Mouse (Mus musculus): ENCODE measurements around the gene Akap7. TPM values are rescaled to one million over a fixed set of nuclear protein-coding genes. Genes with fewer than 3 reads are reported as not detected.
A peak's percentile ranks its signal among the peaks of the same experiment; 100 is the strongest.

Gene Akap7
- polyA plus RNA-seq, 1 experiment from 2014 or later: 20.7 TPM

- no peak overlapping the region for H3K9ac ChIP-seq
- H3K4me1 ChIP-seq: no peaks in the 10 kb centered on the region
- no peaks in the 10 kb centered on the region for H3K36me3 ChIP-seq (replicated peaks)
Measured at GRCm38 (mm10) chr10:25317665-25318064, 10.0 kb upstream of the Akap7 start.

GRCm38 (mm10) chr10:25313856-25314584 is 6.3 kb upstream of the Akap7 start:
- 7% methylated on average over 17 of the region's 17 CpGs for WGBS
- Histone ChIP-seq H3K27ac (no peak overlapping the region), H3K9me3 (no peaks in the 10 kb centered on the region), H3K27me3 (no peaks in the 10 kb centered on the region), H3K36me3 (replicated peaks) (no peaks in the 10 kb centered on the region), H3K4me3 (replicated peaks) (no peak overlapping the region), H3K4me1 (peaks cover 9% of the 10 kb centered on the region), H3K4me2 (peak overlapping the region; percentile 22), H3K9ac (no peak overlapping the region)
- ATAC-seq (ENCODE audit: low FRiP score): no peak

More at GRCm38 (mm10) chr10:25317665-25318064, 10.0 kb upstream of the Akap7 start:
- no peak overlapping the region for H3K4me2 ChIP-seq
- H3K4me3 ChIP-seq (replicated peaks): no peak overlapping the region
- H3K9me3 ChIP-seq: no peaks in the 10 kb centered on the region
- H3K27me3 ChIP-seq: no peaks in the 10 kb centered on the region
- no peak for ATAC-seq (ENCODE audit: low FRiP score)
- no peak overlapping the region for H3K27ac ChIP-seq

GRCm38 (mm10) chr10:25311554-25312212 is 4.0 kb upstream of the Akap7 start:
- Histone ChIP-seq H3K27ac (0 out of 2 replicates have a peak overlapping the region, but pooled peaks have one; percentile 32), H3K9me3 (no peaks in the 10 kb centered on the region)

GRCm38 (mm10) chr10:25310736-25311135 is 3.1 kb upstream of the Akap7 start:
- no peak overlapping the region for H3K9ac ChIP-seq
- H3K4me1 ChIP-seq: peaks cover 9% of the 10 kb centered on the region
- H3K9me3 ChIP-seq: no peaks in the 10 kb centered on the region
- H3K4me2 ChIP-seq: no peak overlapping the region
- ATAC-seq (ENCODE audit: low FRiP score): no peak
- H3K36me3 ChIP-seq (replicated peaks): no peaks in the 10 kb centered on the region
- H3K27ac ChIP-seq: no peak overlapping the region
- no peaks in the 10 kb centered on the region for H3K27me3 ChIP-seq
- H3K4me3 ChIP-seq (replicated peaks): no peak overlapping the region
- WGBS: 82% methylated on average over 4 of the region's 4 CpGs

More at GRCm38 (mm10) chr10:25311554-25312212, 4.0 kb upstream of the Akap7 start:
- peak; percentile 86 for ATAC-seq (ENCODE audit: low FRiP score)
- peaks cover 9% of the 10 kb centered on the region for H3K4me1 ChIP-seq
- H3K36me3 ChIP-seq (replicated peaks): no peaks in the 10 kb centered on the region
- H3K27me3 ChIP-seq: no peaks in the 10 kb centered on the region
- peak overlapping the region; percentile 9; the same call in 1 of the 2 replicates for H3K4me2 ChIP-seq
- 20% methylated on average over 9 of the region's 9 CpGs for WGBS
- no peak overlapping the region for H3K4me3 ChIP-seq (replicated peaks)
- no peak overlapping the region for H3K9ac ChIP-seq

- 78% methylated on average over 5 of the region's 5 CpGs for WGBS
- ATAC-seq (ENCODE audit: low FRiP score): no peak
- H3K36me3 ChIP-seq (replicated peaks): no peaks in the 10 kb centered on the region
Measured at GRCm38 (mm10) chr10:25309996-25310395, 2.3 kb upstream of the Akap7 start.

GRCm38 (mm10) chr10:25305146-25305545 is 2.5 kb downstream of the Akap7 start:
- no peaks in the 10 kb centered on the region for H3K36me3 ChIP-seq (replicated peaks)
- no peaks in the 10 kb centered on the region for H3K27me3 ChIP-seq
- H3K4me2 ChIP-seq: no peak overlapping the region
- H3K4me3 ChIP-seq (replicated peaks): no peak overlapping the region
- no peaks in the 10 kb centered on the region for H3K9me3 ChIP-seq
- no peak overlapping the region for H3K9ac ChIP-seq
- no peak for ATAC-seq (ENCODE audit: low FRiP score)
- whole genome bisulfite sequencing: 70% methylated on average over 6 of the region's 6 CpGs
- no peaks in the 10 kb centered on the region for H3K4me1 ChIP-seq
- H3K27ac ChIP-seq: no peak overlapping the region

More at GRCm38 (mm10) chr10:25309996-25310395, 2.3 kb upstream of the Akap7 start:
- Histone ChIP-seq H3K9ac (no peak overlapping the region), H3K4me2 (no peak overlapping the region), H3K27ac (no peak overlapping the region), H3K4me3 (replicated peaks) (no peak overlapping the region), H3K9me3 (no peaks in the 10 kb centered on the region), H3K4me1 (peaks cover 9% of the 10 kb centered on the region), H3K27me3 (no peaks in the 10 kb centered on the region)

- WGBS: 98% methylated on average over 2 of the region's 2 CpGs
- Histone ChIP-seq H3K4me2 (no peak overlapping the region), H3K9ac (no peak overlapping the region), H3K36me3 (replicated peaks) (no peaks in the 10 kb centered on the region), H3K27me3 (no peaks in the 10 kb centered on the region), H3K4me3 (replicated peaks) (no peak overlapping the region), H3K27ac (no peak overlapping the region), H3K4me1 (no peaks in the 10 kb centered on the region), H3K9me3 (no peaks in the 10 kb centered on the region)
- no peak for ATAC-seq (ENCODE audit: low FRiP score)
Measured at GRCm38 (mm10) chr10:25304608-25305007, 3.1 kb downstream of the Akap7 start.

- Histone ChIP-seq H3K9ac (no peak overlapping the region), H3K4me3 (replicated peaks) (no peak overlapping the region), H3K9me3 (no peaks in the 10 kb centered on the region), H3K4me1 (peaks cover 10% of the 10 kb centered on the region; the same call in 1 of the 2 replicates), H3K36me3 (replicated peaks) (no peaks in the 10 kb centered on the region), H3K27ac (no peak overlapping the region), H3K27me3 (no peaks in the 10 kb centered on the region), H3K4me2 (no peak overlapping the region)
- no peak for ATAC-seq (ENCODE audit: low FRiP score)
- whole genome bisulfite sequencing: 93% methylated on average over 15 of the region's 15 CpGs
Measured at GRCm38 (mm10) chr10:25299031-25299529, 8.6 kb downstream of the Akap7 start.

GRCm38 (mm10) chr10:25298264-25298671 is 9.4 kb downstream of the Akap7 start:
- Histone ChIP-seq H3K4me1 (peaks cover 10% of the 10 kb centered on the region; the same call in 1 of the 2 replicates), H3K9me3 (no peaks in the 10 kb centered on the region), H3K9ac (0 out of 2 replicates have a peak overlapping the region, but pooled peaks have one; percentile 81), H3K27ac (no peak overlapping the region), H3K4me2 (no peak overlapping the region; the same call in 1 of the 2 replicates), H3K36me3 (replicated peaks) (no peaks in the 10 kb centered on the region), H3K4me3 (replicated peaks) (no peak overlapping the region), H3K27me3 (no peaks in the 10 kb centered on the region)
- 92% methylated on average over 4 of the region's 4 CpGs for WGBS
- no peak for ATAC-seq (ENCODE audit: low FRiP score)

GRCm38 (mm10) chr10:25297666-25298263 is 9.9 kb downstream of the Akap7 start:
- WGBS: 41% methylated on average over 12 of the region's 12 CpGs
- Histone ChIP-seq H3K4me3 (replicated peaks) (peak overlapping the region; percentile 64), H3K27me3 (no peaks in the 10 kb centered on the region), H3K27ac (peak overlapping the region; percentile 46; the same call in 1 of the 2 replicates), H3K4me2 (peak overlapping the region; percentile 69), H3K4me1 (peaks cover 10% of the 10 kb centered on the region; the same call in 1 of the 2 replicates), H3K9ac (peak overlapping the region; percentile 81), H3K36me3 (replicated peaks) (no peaks in the 10 kb centered on the region), H3K9me3 (no peaks in the 10 kb centered on the region)
- ATAC-seq (ENCODE audit: low FRiP score): no peak

GRCm38 (mm10) chr10:25296657-25297369 is 10.9 kb downstream of the Akap7 start:
- Histone ChIP-seq H3K9ac (peak overlapping the region; percentile 81), H3K9me3 (no peaks in the 10 kb centered on the region), H3K4me3 (replicated peaks) (peak overlapping the region; percentile 64), H3K36me3 (replicated peaks) (no peaks in the 10 kb centered on the region), H3K27me3 (no peaks in the 10 kb centered on the region), H3K27ac (peak overlapping the region; percentile 84), H3K4me2 (peak overlapping the region; percentile 69), H3K4me1 (peaks cover 10% of the 10 kb centered on the region; the same call in 1 of the 2 replicates)
- 0% methylated on average over 55 of the region's 81 CpGs for WGBS
- ATAC-seq (ENCODE audit: low FRiP score): peak; percentile 93

All from forebrain, embryonic 12.5 days (tissue).